Mouse (Mus musculus) telencephalon, adult 2 months (tissue): ENCODE data around the gene Cntn6.

Source experiments
- DNase-seq: peaks from one replicate; pipeline ENCODE4 v3.0.0-alpha.2; 2011; ENCODE audit warnings: low read depth, low spot score

Gene Cntn6

DNA sequence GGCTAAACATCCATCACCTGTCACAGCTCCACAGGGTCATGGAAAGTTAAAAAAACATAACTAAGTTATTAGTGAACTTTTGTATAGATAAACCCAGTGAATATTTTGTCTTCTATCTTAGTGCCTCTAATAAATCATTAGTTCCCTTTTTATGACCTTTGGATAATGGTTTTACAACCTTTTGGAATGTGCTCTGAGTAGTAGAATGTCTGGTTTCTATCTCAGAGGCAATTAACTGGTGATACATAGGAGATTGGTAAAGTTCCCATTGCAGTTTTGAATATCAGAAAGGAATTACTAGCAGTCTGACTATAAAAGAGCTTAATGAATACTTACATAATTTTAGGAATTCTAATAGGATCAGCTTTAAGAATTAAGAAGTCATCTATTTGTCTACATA, 265.5 kb downstream of the Cntn6 start:
- no peak for DNase-seq

DNA sequence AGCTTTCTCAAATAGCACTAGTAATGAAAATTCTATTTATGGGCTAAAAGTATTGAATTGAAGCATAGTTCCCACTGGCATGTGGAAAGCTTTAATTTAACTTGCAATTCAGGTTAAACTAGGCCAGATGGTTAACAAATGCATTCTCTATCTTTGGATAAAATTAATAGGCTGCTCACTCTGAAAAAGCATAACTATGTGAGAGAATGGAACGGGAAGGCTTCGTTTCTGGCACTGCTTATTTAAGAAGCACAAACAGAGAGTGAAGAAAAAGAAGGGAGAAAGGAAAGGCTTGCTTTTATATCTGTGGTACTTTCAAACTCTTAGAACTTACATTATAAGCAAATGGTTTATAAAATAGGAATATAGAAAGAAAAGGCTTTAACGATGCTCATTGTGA, 268.6 kb downstream of the Cntn6 start:
- peak; percentile 49 for DNase-seq

DNA sequence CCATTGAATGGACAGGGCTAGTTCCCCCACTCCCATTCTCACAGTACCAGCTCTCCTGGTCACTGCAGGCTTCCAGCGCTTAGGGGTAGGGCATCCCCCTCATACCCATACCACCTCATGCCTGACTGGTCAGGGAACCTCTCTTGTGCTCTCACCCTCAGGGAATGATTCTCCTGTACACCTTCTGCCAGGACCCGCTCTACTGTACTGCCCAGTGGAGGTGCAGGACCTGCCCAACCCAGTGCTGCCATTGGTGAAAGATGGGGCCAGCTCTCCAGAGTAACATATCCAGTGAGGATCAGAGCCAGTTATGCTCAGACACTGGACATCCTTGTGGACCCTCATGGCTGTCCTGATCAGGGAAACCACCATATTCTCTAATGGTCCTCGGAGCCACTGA, 291.3 kb downstream of the Cntn6 start:
- no peak for DNase-seq

DNA sequence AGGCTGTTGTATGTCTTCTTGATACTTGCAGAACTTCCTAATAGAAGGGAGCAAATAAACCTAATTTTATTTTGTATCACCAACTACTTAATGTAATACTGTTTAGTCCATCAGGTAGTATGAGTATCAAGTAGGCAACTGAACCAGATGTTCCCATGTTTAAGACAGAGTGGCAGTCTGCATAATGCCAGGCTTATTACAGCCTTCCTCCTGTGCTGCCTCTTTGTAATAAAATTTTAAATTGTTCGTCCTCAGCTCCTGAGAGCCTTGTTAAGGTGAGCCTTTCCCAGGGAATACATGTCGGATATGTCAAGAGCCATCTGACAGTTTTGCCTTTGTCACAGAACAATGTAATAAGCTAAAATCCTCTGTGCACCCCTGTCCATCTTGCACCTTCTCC, 294.9 kb downstream of the Cntn6 start:
- no peak for DNase-seq

DNA sequence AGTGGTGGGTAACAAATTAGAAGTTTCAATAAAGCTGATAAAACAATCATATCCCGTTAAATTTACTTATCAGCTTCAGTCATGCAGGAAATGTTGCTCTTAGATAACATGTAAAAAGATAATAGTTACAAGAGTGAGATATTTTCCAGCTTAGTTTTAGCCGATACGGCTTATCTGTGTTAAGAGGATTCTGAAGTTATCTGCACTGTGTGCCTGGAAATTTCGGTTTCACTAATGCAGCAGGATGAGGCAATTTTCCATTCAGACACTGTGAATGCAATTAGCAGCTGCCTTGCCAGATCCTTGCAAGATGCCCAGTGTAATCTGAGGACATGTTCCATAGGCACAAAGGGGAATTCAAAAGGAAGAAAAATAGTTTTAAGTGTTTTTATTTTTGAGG, 315.9 kb downstream of the Cntn6 start:
- peak; percentile 34 for DNase-seq

DNA sequence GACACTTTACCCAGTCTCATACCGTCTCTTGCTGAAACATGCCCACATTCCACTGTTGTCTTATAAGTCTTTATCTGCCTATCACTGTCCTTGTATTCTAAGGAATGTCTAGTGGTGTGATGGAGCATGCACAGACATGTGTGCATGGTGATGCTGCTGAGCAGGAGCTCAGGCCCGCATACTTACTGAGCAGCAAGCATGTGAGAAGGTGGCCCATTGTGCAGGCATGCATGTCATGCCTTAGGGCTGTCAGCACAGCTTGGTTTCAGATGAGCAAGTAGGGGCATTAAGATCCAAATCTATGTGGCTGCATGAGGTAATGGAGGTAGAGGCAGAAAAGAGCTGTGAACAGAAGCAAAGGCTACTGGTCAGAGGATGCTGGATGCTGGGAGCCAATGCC, 323.0 kb downstream of the Cntn6 start:
- no peak for DNase-seq

DNA sequence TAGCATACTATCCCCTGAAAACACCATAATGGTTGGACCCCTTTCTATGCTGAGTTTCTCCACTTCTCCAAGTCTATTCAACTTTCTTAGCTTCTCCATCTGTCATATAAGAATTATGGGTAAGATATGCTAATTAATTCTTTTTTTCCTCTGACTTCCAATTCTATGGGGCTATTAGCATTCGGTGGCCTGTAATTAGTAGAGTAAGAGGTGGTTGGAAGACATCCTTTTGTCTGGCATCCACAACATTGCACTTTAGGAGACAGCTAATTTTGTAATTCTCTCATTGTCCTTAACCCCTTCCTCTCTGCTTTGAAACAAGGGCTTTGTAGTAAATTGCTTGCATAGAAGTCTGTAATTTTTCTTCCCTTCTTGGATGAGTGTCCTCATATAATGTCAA, 387.1 kb downstream of the Cntn6 start:
- no peak for DNase-seq

DNA sequence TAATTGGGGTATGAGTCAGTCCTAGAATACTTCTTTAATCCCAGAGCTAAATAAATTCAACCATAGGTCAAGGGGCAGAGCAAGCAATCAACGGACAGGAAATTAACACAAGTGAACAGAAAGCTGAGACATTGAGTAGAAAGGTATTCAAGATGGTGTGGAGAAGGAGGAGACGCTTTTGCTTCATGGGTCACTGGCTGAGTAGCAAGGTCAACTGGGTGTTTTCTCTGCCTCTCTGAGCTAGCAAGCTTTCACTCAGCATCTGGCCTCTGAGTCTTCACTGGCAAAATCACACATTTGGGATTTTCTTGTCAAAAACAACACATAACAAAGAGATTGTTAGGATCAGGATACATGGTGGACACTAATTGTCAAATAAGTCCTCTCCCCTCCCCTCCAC, 391.4 kb downstream of the Cntn6 start:
- DNase-seq = no peak

DNA sequence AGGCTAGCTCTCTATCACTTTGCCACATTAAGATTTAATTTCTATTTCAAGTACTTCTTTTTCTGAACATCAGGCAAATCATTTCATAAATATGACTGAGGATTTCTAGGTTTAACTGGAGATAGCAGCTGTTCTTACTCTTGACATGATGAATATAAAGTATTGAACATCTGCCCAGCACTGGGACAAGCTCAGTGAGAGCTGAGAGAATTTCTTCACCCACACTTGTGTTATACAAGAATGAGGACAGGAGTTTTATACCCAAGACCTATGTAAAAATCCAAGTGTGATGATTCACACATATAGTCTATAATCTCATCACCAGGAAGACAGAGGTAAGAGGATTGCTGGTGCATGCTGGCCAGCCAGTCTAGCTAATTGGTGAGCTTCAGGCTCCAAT, 393.2 kb downstream of the Cntn6 start:
- peak; percentile 31 for DNase-seq

DNA sequence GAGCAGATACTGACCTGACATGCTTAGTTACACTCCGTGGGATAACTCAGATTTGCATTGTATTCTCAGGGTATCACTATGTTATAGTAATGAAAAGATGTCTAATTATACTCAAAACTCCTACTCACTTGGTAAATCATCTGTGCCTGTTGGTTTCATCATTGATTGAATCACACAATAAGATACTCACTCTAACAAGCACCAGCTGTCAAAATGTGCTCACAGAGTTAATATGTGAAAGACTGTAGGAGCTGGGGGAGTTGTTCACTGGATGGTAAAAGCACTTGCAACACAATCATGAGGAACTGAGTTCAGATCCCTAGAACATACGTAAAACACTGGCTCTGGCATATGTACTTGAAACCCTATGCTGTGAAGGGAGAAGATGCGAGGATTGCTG, 398.5 kb downstream of the Cntn6 start:
- DNase-seq = no peak
